Mouse (Mus musculus): ENCODE results near the gene Ltbp4. TPM values are rescaled to one million over a fixed set of nuclear protein-coding genes. Genes with fewer than 3 reads are reported as not detected.

Gene Ltbp4
- total and polyA plus RNA-seq, 3 experiments, result 0.43 to 2.6 (median 1.5) TPM

- no peak for TF ChIP-seq UBTF (IDR thresholded peaks at IDR 0.05; ENCODE audit: low read depth, low read length)
- TF ChIP-seq TCF12 (IDR thresholded peaks at IDR 0.05; ENCODE audit: low read depth, low read length), result peak; percentile 52; the same call in 1 of the 2 replicates
- peak; percentile 43 for TF ChIP-seq HCFC1 (IDR thresholded peaks at IDR 0.05; ENCODE audit: low read depth, low read length)
Observed at GRCm38 (mm10) chr7:27357595-27357978, 20.1 kb upstream of the Ltbp4 start (continued).

- peak within 1 kb of the TSS; percentile 65 to 95 (median 68) for H3K4me3 ChIP-seq (replicated peaks in 1 of 3; ENCODE audit: low read depth in 2 of 3, low read length in 2 of 3, poor library complexity in 1 of 3)
- peaks cover 5 to 34% of the 10 kb centered on the region in 2 experiments for H3K4me1 ChIP-seq (ENCODE audit: control insufficient read depth in 1 of 2, insufficient read depth in 2 of 2)
- H3K27ac ChIP-seq (ENCODE audit: insufficient read depth, low read depth), result peak within 1 kb of the TSS; percentile 78
- H3K9me3 ChIP-seq (replicated peaks; ENCODE audit: low read length), result peaks cover 2% of the 10 kb centered on the region
- dilution Hi-C loops (cut with MboI; ENCODE audit: extremely low pct_ligation_motif_present, extremely low pct_unique_long_range_greater_than_20kb, low sequenced_read_pairs), result no loop called here
- peaks cover under 1% of the 10 kb centered on the region for H3K27me3 ChIP-seq (replicated peaks)
- peak within 1 kb of the TSS; percentile 51 for H3K4me2 ChIP-seq (ENCODE audit: insufficient read depth, low read depth, poor library complexity, severe bottlenecking)
- peaks cover 4% of the 10 kb centered on the region; the same call in 1 of the 2 replicates for H3K79me2 ChIP-seq (replicated peaks; ENCODE audit: control insufficient read depth, extremely low read depth, insufficient read depth, poor library complexity, severe bottlenecking)
- in situ Hi-C loops (cut with MboI; ENCODE audit: low pct_ligation_motif_present, low pct_unique_long_range_greater_than_20kb, low sequenced_read_pairs), result no loop called here
- H3K36me3 ChIP-seq (replicated peaks in 1 of 2; ENCODE audit: control insufficient read depth in 1 of 2, insufficient read depth in 1 of 2, low read length in 1 of 2), result peaks cover 10 to 19% of the 10 kb centered on the region in 2 experiments
- H3K9ac ChIP-seq (ENCODE audit: insufficient read depth, low read depth), result peak within 1 kb of the TSS; percentile 61
- 0 out of 2 replicates have a peak, but pooled peaks have one; percentile 25 for TF ChIP-seq MAX (IDR thresholded peaks at IDR 0.05; ENCODE audit: low read length)
- TF ChIP-seq TBP (conservative IDR thresholded peaks at IDR 0.05; ENCODE audit: low read depth, low read length), result peak; percentile 43; the same call in 1 of the 2 replicates
- no peak for TF ChIP-seq CHD1 (IDR thresholded peaks at IDR 0.05; ENCODE audit: low read depth, low read length)
- TF ChIP-seq MXI1 (IDR thresholded peaks at IDR 0.05; ENCODE audit: low read depth, low read length), result peak; percentile 18; the same call in 1 of the 2 replicates
- peak; percentile 21 for TF ChIP-seq SIN3A (IDR thresholded peaks at IDR 0.05; ENCODE audit: low read length)
- TF ChIP-seq MAZ (IDR thresholded peaks at IDR 0.05; ENCODE audit: low read depth, low read length), result 0 out of 2 replicates have a peak, but pooled peaks have one; percentile 40
- DNase-seq (ENCODE audit: extremely low read depth), result peak; percentile 43
Observed at GRCm38 (mm10) chr7:27356861-27357594, 19.5 kb upstream of the Ltbp4 start, which contains the start of gene Gm20479. Gene Gm20479 (minus strand): TSS chr7:27357419.

- Histone ChIP-seq H3K9ac (ENCODE audit: insufficient read depth, low read depth) (peak overlapping the region; percentile 61), H3K4me2 (ENCODE audit: insufficient read depth, low read depth, poor library complexity, severe bottlenecking) (peak overlapping the region; percentile 45), H3K4me3 (replicated peaks in 1 of 3; ENCODE audit: low read depth in 2 of 3, low read length in 2 of 3, poor library complexity in 1 of 3) (peak overlapping the region; percentile 65 to 95 (median 68)), H3K27me3 (replicated peaks) (no peaks in the 10 kb centered on the region), H3K9me3 (replicated peaks; ENCODE audit: low read length) (peaks cover 2% of the 10 kb centered on the region), H3K27ac (ENCODE audit: insufficient read depth, low read depth) (peak overlapping the region; percentile 78), H3K4me1 (ENCODE audit: control insufficient read depth in 1 of 2, insufficient read depth in 2 of 2) (peaks cover 5 to 31% of the 10 kb centered on the region in 2 experiments), H3K79me2 (replicated peaks; ENCODE audit: control insufficient read depth, extremely low read depth, insufficient read depth, poor library complexity, severe bottlenecking) (peaks cover 4% of the 10 kb centered on the region; the same call in 1 of the 2 replicates), H3K36me3 (replicated peaks in 1 of 2; ENCODE audit: control insufficient read depth in 1 of 2, insufficient read depth in 1 of 2, low read length in 1 of 2) (peaks cover 15 to 26% of the 10 kb centered on the region in 2 experiments)
- TF ChIP-seq RCOR1 (conservative IDR thresholded peaks at IDR 0.05; ENCODE audit: low read depth, low read length) (no peak), CHD2 (IDR thresholded peaks at IDR 0.05; ENCODE audit: low read length) (0 out of 2 replicates have a peak, but pooled peaks have one; percentile 2), ELF1 (IDR thresholded peaks at IDR 0.05; ENCODE audit: low read depth, low read length) (peak; percentile 28; the same call in 1 of the 2 replicates)
- in situ Hi-C loops (cut with MboI; ENCODE audit: low pct_ligation_motif_present, low pct_unique_long_range_greater_than_20kb, low sequenced_read_pairs) (no loop called here), dilution Hi-C loops (cut with MboI; ENCODE audit: extremely low pct_ligation_motif_present, extremely low pct_unique_long_range_greater_than_20kb, low sequenced_read_pairs) (no loop called here)
- DNase-seq (ENCODE audit: extremely low read depth), result no peak
Observed at GRCm38 (mm10) chr7:27356248-27356647, 18.8 kb upstream of the Ltbp4 start.
